Mouse (Mus musculus) liver, embryonic 13.5 days (tissue): ENCODE measurements around the gene Napsa. TPM values are rescaled to one million over a fixed set of nuclear protein-coding genes. Genes with fewer than 3 reads are reported as not detected.

Source experiments
- ATAC-seq: fragments of 200-750 bp; cut with Nextera tagmentation; 2 replicates; pipeline ENCODE4 v1.8.0; 2017; ENCODE audit warnings: low read depth, mild to moderate bottlenecking, moderate number of reproducible peaks, moderate library complexity
- DNase-seq: peaks from one replicate; pipeline ENCODE4 v3.0.0; 2022
- H3K27ac ChIP-seq: fragments of 300-500 bp; sonication (generic); 2 replicates; pipeline ENCODE4 v1.5.1; 2015; ENCODE audit warnings: moderate library complexity, mild to moderate bottlenecking, inconsistent platforms
- H3K27me3 ChIP-seq: fragments of 300-500 bp; sonication (generic); 2 replicates; pipeline ENCODE4 v1.6.1; 2015; ENCODE audit warnings: mild to moderate bottlenecking, inconsistent platforms
- H3K36me3 ChIP-seq: fragments of 300-500 bp; sonication (generic); 2 replicates; pipeline ENCODE4 v1.6.1; 2015; ENCODE audit warnings: mild to moderate bottlenecking, inconsistent platforms
- H3K4me1 ChIP-seq: fragments of 300-500 bp; sonication (generic); replicated peaks from 2 replicates; pipeline ENCODE4 v1.6.1; 2015; ENCODE audit warnings: inconsistent platforms
- H3K4me2 ChIP-seq: fragments of 300-500 bp; sonication (generic); 2 replicates; pipeline ENCODE4 v1.6.1; 2015; ENCODE audit warnings: inconsistent platforms, mild to moderate bottlenecking, moderate library complexity
- H3K4me3 ChIP-seq: fragments of 300-500 bp; sonication (generic); replicated peaks from 2 replicates; pipeline ENCODE4 v1.5.1; 2015; ENCODE audit warnings: mild to moderate bottlenecking, inconsistent platforms
- H3K9ac ChIP-seq: fragments of 300-500 bp; sonication (generic); 2 replicates; pipeline ENCODE4 v1.6.1; 2015; ENCODE audit warnings: mild to moderate bottlenecking, inconsistent platforms
- H3K9me3 ChIP-seq: fragments of 300-500 bp; sonication (generic); replicated peaks from 2 replicates; pipeline ENCODE4 v1.6.1; 2016; ENCODE audit warnings: inconsistent platforms
- WGBS: fragments of 180-500 bp; shearing (Covaris S2); methylation state at CpG from one replicate; pipeline ENCODE4 v1.1.7; 2015; ENCODE audit not compliant: insufficient replicate concordance; 5-methylcytosine and 5-hydroxymethylcytosine counted together
- polyA plus RNA-seq: library from polyadenylated mRNA; unstranded; fragments of >200 nt; fragmentation: Nextera tagmentation; extraction: Ambion mirVana; gene quantifications from 2 replicates; pipeline ENCODE4 v1.2.1, GENCODE M21; 2015

The Napsa gene
- polyA plus RNA-seq, 1 experiment from 2014 or later = 5.1 TPM

DNA sequence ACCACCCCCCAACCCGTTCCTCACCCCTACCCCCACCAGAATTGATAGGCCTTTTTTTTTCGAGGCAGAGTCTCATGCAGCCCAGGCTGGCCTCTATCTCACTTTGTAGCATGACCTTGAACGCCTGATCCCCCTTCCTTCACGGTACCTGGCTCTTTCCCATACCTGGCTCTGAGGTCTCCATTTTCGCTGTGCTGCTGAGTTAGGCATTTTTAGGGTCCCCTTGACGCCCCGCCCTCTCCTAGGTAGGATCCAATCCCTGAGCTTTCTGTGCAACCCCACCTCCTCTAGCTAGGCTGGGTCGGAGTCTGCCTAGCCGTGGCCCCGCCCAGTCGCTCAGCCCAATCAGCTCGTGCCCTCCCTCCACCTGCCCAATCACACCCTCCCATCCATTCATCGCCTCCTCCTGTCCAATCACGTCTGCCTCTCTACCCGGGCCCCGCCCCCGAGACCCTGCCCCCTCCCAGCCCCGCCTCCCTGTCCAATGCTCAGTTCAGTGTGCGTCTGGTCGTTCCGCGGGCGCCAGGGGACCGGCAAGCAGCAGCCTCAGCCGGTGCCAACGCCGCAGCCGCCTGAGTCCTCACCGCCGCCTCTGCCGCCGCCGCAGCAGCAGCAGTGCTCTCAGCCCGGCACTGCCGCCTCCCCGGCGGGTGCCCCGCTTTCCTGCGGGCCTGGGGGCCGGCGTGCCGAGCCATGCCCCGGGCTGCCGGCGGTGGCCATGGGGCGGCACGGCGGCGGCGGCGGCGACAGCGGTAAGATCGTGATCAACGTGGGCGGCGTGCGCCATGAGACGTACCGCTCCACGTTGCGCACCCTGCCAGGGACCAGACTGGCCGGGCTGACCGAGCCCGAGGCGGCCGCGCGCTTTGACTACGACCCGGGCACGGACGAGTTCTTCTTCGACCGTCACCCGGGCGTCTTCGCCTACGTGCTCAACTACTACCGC lies 18.5 kb downstream of the Napsa start, which contains the start of gene Kcnc3:
Gene Kcnc3 (plus strand): TSS at position 263 of the 946 bp plus-strand sequence.
- H3K4me2 ChIP-seq = peak within 1 kb of the TSS; percentile 74
- H3K9ac ChIP-seq = 0 out of 2 replicates have a peak within 1 kb of the TSS, but pooled peaks have one; percentile 17
- no peak within 1 kb of the TSS for H3K27ac ChIP-seq
- WGBS = 1% methylated on average over 80 of the region's 80 CpGs
- H3K4me1 ChIP-seq = peaks cover 32% of the 10 kb centered on the region
- peak; percentile 88 for ATAC-seq
- peak within 1 kb of the TSS; percentile 55 for H3K4me3 ChIP-seq
- no peaks in the 10 kb centered on the region for H3K36me3 ChIP-seq
- no peaks in the 10 kb centered on the region for H3K9me3 ChIP-seq
- DNase-seq = peak; percentile 75
- H3K27me3 ChIP-seq = peaks cover 83% of the 10 kb centered on the region

DNA sequence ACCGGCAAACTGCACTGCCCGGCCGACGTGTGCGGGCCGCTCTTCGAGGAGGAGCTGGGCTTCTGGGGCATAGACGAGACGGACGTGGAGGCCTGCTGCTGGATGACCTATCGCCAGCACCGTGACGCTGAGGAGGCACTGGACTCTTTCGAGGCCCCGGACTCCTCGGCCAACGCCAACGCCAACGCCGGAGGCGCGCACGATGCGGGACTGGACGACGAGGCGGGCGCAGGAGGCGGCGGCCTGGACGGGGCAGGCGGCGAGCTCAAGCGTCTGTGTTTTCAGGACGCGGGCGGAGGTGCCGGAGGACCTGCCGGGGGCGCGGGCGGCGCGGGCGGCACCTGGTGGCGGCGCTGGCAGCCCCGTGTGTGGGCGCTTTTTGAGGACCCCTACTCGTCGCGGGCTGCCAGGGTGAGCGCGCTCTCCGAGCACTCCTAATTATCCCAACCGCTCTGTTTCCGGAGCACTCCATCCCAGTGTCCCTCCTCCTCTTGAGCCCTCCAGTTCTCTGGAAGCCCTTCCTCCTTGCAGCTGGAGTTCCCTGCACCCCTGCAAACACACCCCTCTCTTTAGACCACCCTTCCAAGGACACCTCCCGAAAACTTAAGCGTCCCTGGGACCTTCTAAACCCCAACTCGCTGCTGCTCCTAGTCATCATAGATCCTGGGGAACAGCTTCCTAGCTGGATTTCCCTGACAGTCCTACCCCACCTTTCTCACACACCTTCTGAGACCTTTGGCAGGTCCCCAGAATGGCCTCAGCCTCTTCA lies 19.4 kb downstream of the Napsa start:
- Histone ChIP-seq H3K9ac (no peak overlapping the region), H3K4me2 (peak overlapping the region; percentile 74), H3K9me3 (no peaks in the 10 kb centered on the region), H3K4me3 (peak overlapping the region; percentile 55), H3K4me1 (peaks cover 32% of the 10 kb centered on the region), H3K36me3 (no peaks in the 10 kb centered on the region), H3K27ac (no peak overlapping the region), H3K27me3 (peaks cover 77% of the 10 kb centered on the region)
- DNase-seq = no peak
- no peak for ATAC-seq
- WGBS = 3% methylated on average over 56 of the region's 60 CpGs

- ATAC-seq (no peak), DNase-seq (no peak)
- H3K36me3 ChIP-seq = no peaks in the 10 kb centered on the region
- no peak overlapping the region for H3K27ac ChIP-seq
- H3K9me3 ChIP-seq = no peaks in the 10 kb centered on the region
- WGBS = 4% methylated on average over 15 of the region's 15 CpGs
- peaks cover 32% of the 10 kb centered on the region for H3K4me1 ChIP-seq
- no peak overlapping the region for H3K4me3 ChIP-seq
- no peak overlapping the region for H3K4me2 ChIP-seq
- H3K9ac ChIP-seq = no peak overlapping the region
- peaks cover 62% of the 10 kb centered on the region for H3K27me3 ChIP-seq
Measured at GRCm38 (mm10) chr7:44593051-44593450, 20.9 kb downstream of the Napsa start.

DNA sequence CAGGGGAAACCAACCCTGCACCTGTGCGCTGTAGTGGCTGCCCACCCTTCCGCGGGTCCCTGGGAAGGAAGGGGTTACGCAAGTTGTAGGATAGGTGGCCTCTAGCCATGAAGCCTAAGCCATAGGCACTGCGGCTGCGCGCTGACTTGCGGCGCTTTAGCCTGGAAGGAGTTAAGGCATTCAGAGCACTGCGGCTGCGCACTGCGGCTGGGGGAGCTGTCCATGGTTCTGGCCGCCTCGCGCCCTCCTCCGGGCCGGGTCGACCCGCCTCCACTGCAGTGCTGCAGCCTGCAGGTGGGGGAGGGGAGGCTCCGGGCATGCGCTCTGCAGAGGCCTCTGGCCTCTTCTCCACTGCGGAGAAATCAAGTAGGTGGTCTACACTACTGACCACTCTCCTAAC lies 21.6 kb downstream of the Napsa start:
- Histone ChIP-seq H3K4me1 (peaks cover 27% of the 10 kb centered on the region), H3K9me3 (no peaks in the 10 kb centered on the region), H3K27ac (no peak overlapping the region), H3K4me2 (no peak overlapping the region), H3K27me3 (peaks cover 55% of the 10 kb centered on the region), H3K9ac (no peak overlapping the region), H3K36me3 (no peaks in the 10 kb centered on the region), H3K4me3 (no peak overlapping the region)
- ATAC-seq = peak; percentile 21
- WGBS = 3% methylated on average over 22 of the region's 22 CpGs
- DNase-seq = peak; percentile 60

GRCm38 (mm10) chr7:44594291-44594690 lies 22.1 kb downstream of the Napsa start:
- ATAC-seq (no peak), DNase-seq (no peak)
- WGBS = 53% methylated on average over 6 of the region's 6 CpGs
- Histone ChIP-seq H3K36me3 (no peaks in the 10 kb centered on the region), H3K4me3 (no peak overlapping the region), H3K9ac (no peak overlapping the region), H3K27ac (no peak overlapping the region), H3K4me2 (no peak overlapping the region), H3K9me3 (no peaks in the 10 kb centered on the region), H3K4me1 (peaks cover 22% of the 10 kb centered on the region), H3K27me3 (peaks cover 49% of the 10 kb centered on the region)

- peaks cover 15% of the 10 kb centered on the region for H3K4me1 ChIP-seq
- DNase-seq (no peak), ATAC-seq (no peak)
- H3K27me3 ChIP-seq = peaks cover 41% of the 10 kb centered on the region
- H3K4me3 ChIP-seq = no peak overlapping the region
- H3K27ac ChIP-seq = no peak overlapping the region
- no peak overlapping the region for H3K9ac ChIP-seq
- H3K36me3 ChIP-seq = no peaks in the 10 kb centered on the region
- no peaks in the 10 kb centered on the region for H3K9me3 ChIP-seq
- no peak overlapping the region for H3K4me2 ChIP-seq
- WGBS = 82% methylated on average over 20 of the region's 20 CpGs
Measured at GRCm38 (mm10) chr7:44595131-44595561, 23.0 kb downstream of the Napsa start.

- no peak overlapping the region for H3K27ac ChIP-seq
- no peak for DNase-seq
- H3K27me3 ChIP-seq = peaks cover 40% of the 10 kb centered on the region
- H3K4me3 ChIP-seq = no peak overlapping the region
- H3K9ac ChIP-seq = no peak overlapping the region
- no peaks in the 10 kb centered on the region for H3K36me3 ChIP-seq
- H3K4me2 ChIP-seq = no peak overlapping the region
- H3K9me3 ChIP-seq = no peaks in the 10 kb centered on the region
- ATAC-seq = no peak
- 77% methylated on average over 6 of the region's 6 CpGs for WGBS
- H3K4me1 ChIP-seq = peaks cover 6% of the 10 kb centered on the region
Measured at GRCm38 (mm10) chr7:44596051-44596450, 23.9 kb downstream of the Napsa start.

DNA sequence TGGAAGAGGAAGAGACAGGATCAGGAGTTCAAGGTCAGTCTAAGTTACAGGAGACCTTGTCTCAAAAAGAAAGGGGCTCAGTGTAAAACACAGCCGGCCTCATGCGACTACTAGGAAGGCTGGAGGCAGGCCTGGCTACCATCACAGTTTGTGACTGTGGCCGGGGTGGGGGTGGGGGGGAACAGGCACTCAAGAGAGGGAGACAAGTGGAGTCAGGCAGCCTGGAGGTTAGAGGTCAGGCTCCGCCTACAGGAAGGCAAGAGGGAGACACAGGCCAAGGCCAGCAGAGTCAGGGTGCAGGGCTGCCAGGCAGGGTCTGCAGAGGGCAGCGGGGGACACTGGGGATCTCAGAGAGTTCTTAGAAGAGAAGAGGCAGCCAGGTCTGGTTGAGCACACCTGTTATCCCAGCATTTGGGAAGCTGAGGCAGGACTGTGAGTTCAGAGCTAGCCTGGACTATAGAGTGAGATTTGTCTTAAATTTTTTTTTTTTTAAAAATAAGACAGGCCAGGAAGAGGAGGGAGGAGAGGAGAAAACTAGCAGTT lies 24.9 kb downstream of the Napsa start:
- H3K27me3 ChIP-seq = peaks cover 40% of the 10 kb centered on the region
- no peak overlapping the region for H3K4me3 ChIP-seq
- DNase-seq = no peak
- no peaks in the 10 kb centered on the region for H3K9me3 ChIP-seq
- H3K36me3 ChIP-seq = no peaks in the 10 kb centered on the region
- no peak overlapping the region for H3K9ac ChIP-seq
- no peaks in the 10 kb centered on the region for H3K4me1 ChIP-seq
- 41% methylated on average over 5 of the region's 5 CpGs for WGBS
- H3K4me2 ChIP-seq = no peak overlapping the region
- no peak for ATAC-seq
- H3K27ac ChIP-seq = no peak overlapping the region

DNA sequence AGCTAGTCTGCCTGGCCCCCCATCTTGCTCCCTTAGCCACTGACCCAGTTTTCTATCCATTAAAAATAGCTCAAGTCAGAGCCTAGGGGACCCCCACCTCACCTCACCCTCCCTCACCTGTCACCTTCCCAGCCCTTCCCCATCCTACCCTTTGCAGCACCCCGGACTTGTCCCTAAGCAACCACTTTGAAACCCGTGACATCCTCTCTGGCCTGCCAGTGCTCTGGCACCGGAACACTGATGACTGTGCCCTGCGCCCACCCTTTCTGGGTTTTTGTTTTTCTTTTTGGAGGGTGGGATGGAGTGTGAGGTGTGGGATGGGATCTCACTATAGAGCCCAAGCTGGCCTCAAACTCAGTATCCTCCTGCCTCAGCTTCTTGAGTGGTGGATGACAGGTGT lies 25.5 kb downstream of the Napsa start:
- no peaks in the 10 kb centered on the region for H3K36me3 ChIP-seq
- H3K27ac ChIP-seq = no peak overlapping the region
- no peak overlapping the region for H3K9ac ChIP-seq
- H3K4me2 ChIP-seq = no peak overlapping the region
- no peaks in the 10 kb centered on the region for H3K9me3 ChIP-seq
- no peak for ATAC-seq
- no peak for DNase-seq
- no peaks in the 10 kb centered on the region for H3K4me1 ChIP-seq
- WGBS = 70% methylated on average over 4 of the region's 4 CpGs
- no peak overlapping the region for H3K4me3 ChIP-seq
- H3K27me3 ChIP-seq = peaks cover 40% of the 10 kb centered on the region

DNA sequence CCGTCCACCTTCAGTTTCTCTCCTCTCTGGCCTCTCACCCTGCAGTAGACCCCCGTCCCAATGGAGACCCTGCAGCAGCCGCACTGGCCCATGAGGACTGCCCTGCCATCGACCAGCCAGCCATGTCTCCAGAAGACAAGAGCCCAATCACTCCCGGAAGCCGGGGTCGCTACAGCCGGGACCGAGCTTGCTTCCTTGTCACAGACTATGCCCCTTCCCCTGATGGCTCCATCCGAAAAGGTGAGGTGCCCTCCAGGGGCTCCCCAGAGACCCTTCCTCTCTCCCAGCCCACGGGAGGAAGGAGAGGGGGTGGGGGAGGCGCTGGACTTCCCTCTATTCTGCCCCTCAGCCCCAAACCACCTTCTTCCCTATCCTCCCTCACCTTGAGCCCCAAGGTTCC lies 26.2 kb downstream of the Napsa start:
- DNase-seq = no peak
- ATAC-seq = no peak

GRCm38 (mm10) chr7:44600691-44601262 lies 28.6 kb downstream of the Napsa start:
- Histone ChIP-seq H3K27me3 (peaks cover 58% of the 10 kb centered on the region), H3K27ac (no peak overlapping the region)
- 59% methylated on average over 10 of the region's 10 CpGs for WGBS

More for the DNA sequence above, 26.2 kb downstream of the Napsa start:
- Histone ChIP-seq H3K9ac (no peak overlapping the region), H3K27me3 (peaks cover 40% of the 10 kb centered on the region), H3K36me3 (no peaks in the 10 kb centered on the region), H3K27ac (no peak overlapping the region), H3K4me2 (no peak overlapping the region), H3K4me1 (no peaks in the 10 kb centered on the region), H3K4me3 (no peak overlapping the region), H3K9me3 (no peaks in the 10 kb centered on the region)
- WGBS = 66% methylated on average over 12 of the region's 12 CpGs

More at GRCm38 (mm10) chr7:44600691-44601262, 28.6 kb downstream of the Napsa start:
- ATAC-seq = no peak
- Histone ChIP-seq H3K9ac (no peak overlapping the region), H3K36me3 (no peaks in the 10 kb centered on the region), H3K4me1 (no peaks in the 10 kb centered on the region), H3K9me3 (no peaks in the 10 kb centered on the region), H3K4me3 (no peak overlapping the region), H3K4me2 (no peak overlapping the region)
- no peak for DNase-seq
